Mouse (Mus musculus): ENCODE data around the gene Ezr.

DNA sequence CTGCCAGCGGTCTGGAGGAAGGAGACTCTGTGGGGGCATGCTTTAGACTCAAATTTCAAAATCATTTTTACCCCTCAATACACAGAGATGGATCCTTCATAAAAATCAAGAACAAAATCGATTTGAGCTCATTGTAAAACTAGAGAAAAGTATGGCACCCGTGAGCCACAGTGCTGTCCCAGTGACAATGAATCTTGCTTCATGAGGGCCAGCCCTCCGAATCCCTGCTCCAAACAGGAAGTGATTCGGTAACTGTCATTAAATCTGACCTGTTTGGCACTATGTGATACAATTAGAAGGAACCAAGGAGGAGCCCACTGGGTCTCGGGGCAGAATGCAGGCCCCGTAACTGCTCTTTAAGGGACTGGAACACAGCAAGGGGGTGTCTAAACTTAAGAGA is 43.7 kb downstream of the Ezr start:
- TF ChIP-seq CTCF (conservative IDR thresholded peaks at IDR 0.05; ENCODE audit: insufficient read depth, insufficient read length, low read depth, low read length) (no peak), POLR2A (IDR thresholded peaks at IDR 0.05; ENCODE audit: low read depth, low read length) (no peak)
